In genomic region chr11:6273607-6274006, GRCm38 (mm10) we compare ENCODE assay signal across 8 mouse cellular contexts. TPM values are rescaled to one million over a fixed set of nuclear protein-coding genes. Genes with fewer than 3 reads are reported as not detected.
DNase-seq lines count a peak whose midpoint lies in the region; ATAC-seq and TF ChIP-seq lines count a peak whose summit lies in the region.

No protein-coding gene starts in this region.

- H3K4me1 ChIP-seq in heart, embryonic 15.5 days (replicated peaks) = peaks cover 18% of the 10 kb centered on the region
- peaks cover 6% of the 10 kb centered on the region for H3K4me1 ChIP-seq in cortical plate, adult 2 months (ENCODE audit: control insufficient read depth, insufficient read depth, low read length)
- no peaks in the 10 kb centered on the region; the same call in 1 of the 2 replicates for H3K4me1 ChIP-seq in intestine, postnatal 0 days (replicated peaks; ENCODE audit: control insufficient read depth, insufficient read depth, low read length)
- H3K4me1 ChIP-seq in midbrain, embryonic 12.5 days = peaks cover 19% of the 10 kb centered on the region

- H3K9me3 ChIP-seq in heart, embryonic 15.5 days (replicated peaks) = no peaks in the 10 kb centered on the region
- no peaks in the 10 kb centered on the region for H3K9me3 ChIP-seq in intestine, postnatal 0 days (ENCODE audit: control insufficient read depth)
- no peaks in the 10 kb centered on the region for H3K9me3 ChIP-seq in midbrain, embryonic 12.5 days

- peak overlapping the region; percentile 97 for H3K9ac ChIP-seq in heart, embryonic 15.5 days
- peak overlapping the region; percentile 74 for H3K9ac ChIP-seq in intestine, postnatal 0 days (ENCODE audit: low read depth, low read length)
- peak overlapping the region; percentile 92 for H3K9ac ChIP-seq in midbrain, embryonic 12.5 days (replicated peaks)

- DNase-seq in heart, adult 9 months (ENCODE audit: low spot score in 2 of 2) = no peak
- DNase-seq in right cerebral cortex, postnatal 10 days (ENCODE audit: low spot score in 2 of 2) = no peak
- no peak for DNase-seq in spleen, postnatal 10 days (ENCODE audit: low spot score in 2 of 2)
- DNase-seq in natural killer cell, adult 2 months (ENCODE audit: low spot score in 2 of 2) = no peak

- no peak for ATAC-seq in heart, embryonic 15.5 days (replicated peaks; ENCODE audit: insufficient number of reproducible peaks, insufficient read depth, low FRiP score, low read depth)
- ATAC-seq in intestine, postnatal 0 days = peak; percentile 55
- no peak for ATAC-seq in midbrain, embryonic 12.5 days (ENCODE audit: low FRiP score, low read depth)

- no peak for TF ChIP-seq POLR2A in cortical plate, adult 2 months (IDR thresholded peaks at IDR 0.05; ENCODE audit: extremely low read depth, insufficient read depth, low read length)

- TF ChIP-seq CTCF in cortical plate, adult 2 months (IDR thresholded peaks at IDR 0.05; ENCODE audit: extremely low read depth, insufficient read depth, low read length) = no peak
- TF ChIP-seq CTCF in intestine, postnatal 0 days (IDR thresholded peaks at IDR 0.05; ENCODE audit: low read depth) = no peak

- H3K27me3 ChIP-seq in heart, embryonic 15.5 days = no peaks in the 10 kb centered on the region
- no peaks in the 10 kb centered on the region for H3K27me3 ChIP-seq in intestine, postnatal 0 days (replicated peaks; ENCODE audit: control insufficient read depth, insufficient read depth, low read length)
- no peaks in the 10 kb centered on the region for H3K27me3 ChIP-seq in midbrain, embryonic 12.5 days

- peaks cover 19% of the 10 kb centered on the region for H3K36me3 ChIP-seq in heart, embryonic 15.5 days
- peaks cover 18% of the 10 kb centered on the region for H3K36me3 ChIP-seq in intestine, postnatal 0 days (ENCODE audit: control insufficient read depth, insufficient read depth)
- peaks cover 31% of the 10 kb centered on the region for H3K36me3 ChIP-seq in midbrain, embryonic 12.5 days

- 48% methylated on average over 11 of the region's 11 CpGs for WGBS in heart, embryonic 15.5 days
- WGBS in intestine, postnatal 0 days = 31% methylated on average over 11 of the region's 11 CpGs
- 69% methylated on average over 11 of the region's 11 CpGs for WGBS in midbrain, embryonic 12.5 days

- no peak overlapping the region for H3K27ac ChIP-seq in heart, embryonic 15.5 days
- H3K27ac ChIP-seq in cortical plate, adult 2 months (ENCODE audit: insufficient read depth, low read length) = no peak overlapping the region
- H3K27ac ChIP-seq in intestine, postnatal 0 days (ENCODE audit: low read depth, low read length) = peak overlapping the region; percentile 85
- H3K27ac ChIP-seq in midbrain, embryonic 12.5 days (replicated peaks) = no peak overlapping the region

- H3K4me3 ChIP-seq in heart, embryonic 15.5 days = peak overlapping the region; percentile 95
- H3K4me3 ChIP-seq in cortical plate, adult 2 months (ENCODE audit: insufficient read depth, low read length) = peak overlapping the region; percentile 63
- peak overlapping the region; percentile 93 for H3K4me3 ChIP-seq in intestine, postnatal 0 days (ENCODE audit: low read depth, low read length)
- peak overlapping the region; percentile 93 for H3K4me3 ChIP-seq in midbrain, embryonic 12.5 days

- H3K4me2 ChIP-seq in heart, embryonic 15.5 days = peak overlapping the region; percentile 83
- peak overlapping the region; percentile 94 for H3K4me2 ChIP-seq in intestine, postnatal 0 days (replicated peaks; ENCODE audit: low read depth)
- H3K4me2 ChIP-seq in midbrain, embryonic 12.5 days (replicated peaks) = peak overlapping the region; percentile 89

RNA-seq across cellular contexts. Expression of gene Tmed4, which starts 1.1 kb away (rescaled TPM):
- 76.0 and 84.3 TPM in 2 replicates for polyA plus RNA-seq in heart, embryonic 15.5 days (2015; fragmentation: Nextera tagmentation; extraction: Ambion mirVana)
- 128 and 135 TPM in 2 replicates for polyA plus RNA-seq in cortical plate, adult 2 months (2012; rRNA removed)
- polyA plus RNA-seq in intestine, postnatal 0 days (2015; fragmentation: Nextera tagmentation; extraction: Ambion mirVana) = 198 and 203 TPM in 2 replicates
- 150 and 153 TPM in 2 replicates for polyA plus RNA-seq in midbrain, embryonic 12.5 days (2016; fragmentation: Nextera tagmentation; extraction: Ambion mirVana)

RNA-seq across cellular contexts. Expression of gene Ddx56, which starts 6.0 kb away (rescaled TPM):
- 45.8 and 60.3 TPM in 2 replicates for polyA plus RNA-seq in heart, embryonic 15.5 days (2015; fragmentation: Nextera tagmentation; extraction: Ambion mirVana)
- 43.6 and 44.1 TPM in 2 replicates for polyA plus RNA-seq in cortical plate, adult 2 months (2012; rRNA removed)
- polyA plus RNA-seq in intestine, postnatal 0 days (2015; fragmentation: Nextera tagmentation; extraction: Ambion mirVana) = 36.3 and 39.7 TPM in 2 replicates
- 92.0 and 93.7 TPM in 2 replicates for polyA plus RNA-seq in midbrain, embryonic 12.5 days (2016; fragmentation: Nextera tagmentation; extraction: Ambion mirVana)

RNA-seq across cellular contexts. Expression of gene Ogdh, which starts 17.8 kb away (rescaled TPM):
- polyA plus RNA-seq in heart, embryonic 15.5 days (2015; fragmentation: Nextera tagmentation; extraction: Ambion mirVana) = 264 and 278 TPM in 2 replicates
- polyA plus RNA-seq in cortical plate, adult 2 months (2012; rRNA removed) = 154 TPM in 2 replicates
- polyA plus RNA-seq in intestine, postnatal 0 days (2015; fragmentation: Nextera tagmentation; extraction: Ambion mirVana) = 141 and 148 TPM in 2 replicates
- polyA plus RNA-seq in midbrain, embryonic 12.5 days (2016; fragmentation: Nextera tagmentation; extraction: Ambion mirVana) = 92.4 and 98.3 TPM in 2 replicates

RNA-seq across cellular contexts. Expression of gene Npc1l1, which starts 43.7 kb away (rescaled TPM):
- polyA plus RNA-seq in heart, embryonic 15.5 days (2015; fragmentation: Nextera tagmentation; extraction: Ambion mirVana) = not detected in 2 replicates
- polyA plus RNA-seq in cortical plate, adult 2 months (2012; rRNA removed) = 2.0 TPM in 2 replicates
- polyA plus RNA-seq in intestine, postnatal 0 days (2015; fragmentation: Nextera tagmentation; extraction: Ambion mirVana) = 70.7 and 75.4 TPM in 2 replicates
- not detected in 2 replicates for polyA plus RNA-seq in midbrain, embryonic 12.5 days (2016; fragmentation: Nextera tagmentation; extraction: Ambion mirVana)
